Mouse (Mus musculus) MEL-GATA-1-ER (cell line): Measurements from ENCODE around the gene Gars.

Experiments
- DNase-seq: peaks from one replicate; pipeline ENCODE4 v3.0.0-alpha.2; 2012; ENCODE audit warnings: low read depth; ENCODE audit errors: extremely low read depth

The Gars gene

GRCm38 (mm10) chr6:55037799-55038670, at the start of gene Gars:
Gene Gars (plus strand): TSS chr6:55038007.
- DNase-seq = peak; percentile 71

GRCm38 (mm10) chr6:54988141-54988540, 49.7 kb upstream of the Gars start:
- DNase-seq = no peak

- peak; percentile 82 for DNase-seq
Observed at GRCm38 (mm10) chr6:54991189-54991588, 46.6 kb upstream of the Gars start.

- DNase-seq = no peak
Observed at GRCm38 (mm10) chr6:54992141-54992540, 45.7 kb upstream of the Gars start.

- peak; percentile 91 for DNase-seq
Observed at GRCm38 (mm10) chr6:54992734-54993260, 45.0 kb upstream of the Gars start, which contains the start of gene Ggct. Gene Ggct (minus strand): TSS chr6:54992950.

GRCm38 (mm10) chr6:54996361-54996760, 41.4 kb upstream of the Gars start:
- DNase-seq = no peak

GRCm38 (mm10) chr6:54997726-54998125, 40.1 kb upstream of the Gars start:
- DNase-seq = no peak

GRCm38 (mm10) chr6:55001320-55001719, 36.5 kb upstream of the Gars start:
- no peak for DNase-seq

GRCm38 (mm10) chr6:55002438-55002837, 35.4 kb upstream of the Gars start:
- no peak for DNase-seq

- no peak for DNase-seq
Observed at GRCm38 (mm10) chr6:55003559-55003958, 34.2 kb upstream of the Gars start.

- no peak for DNase-seq
Observed at GRCm38 (mm10) chr6:55008401-55008800, 29.4 kb upstream of the Gars start.

- no peak for DNase-seq
Observed at GRCm38 (mm10) chr6:55009391-55010230, 28.2 kb upstream of the Gars start.

- DNase-seq = no peak
Observed at GRCm38 (mm10) chr6:55010330-55011091, 27.3 kb upstream of the Gars start.

GRCm38 (mm10) chr6:55012516-55012915, 25.3 kb upstream of the Gars start:
- no peak for DNase-seq

- DNase-seq = no peak
Observed at GRCm38 (mm10) chr6:55014184-55014583, 23.6 kb upstream of the Gars start.

- DNase-seq = peak; percentile 77
Observed at GRCm38 (mm10) chr6:55016236-55016635, 21.6 kb upstream of the Gars start.

- peak; percentile 54 for DNase-seq
Observed at GRCm38 (mm10) chr6:55016710-55017583, 20.9 kb upstream of the Gars start.

GRCm38 (mm10) chr6:55018417-55018816, 19.4 kb upstream of the Gars start:
- no peak for DNase-seq

GRCm38 (mm10) chr6:55021806-55022205, 16.0 kb upstream of the Gars start:
- no peak for DNase-seq

- no peak for DNase-seq
Observed at GRCm38 (mm10) chr6:55027642-55028041, 10.2 kb upstream of the Gars start.
